Mouse (Mus musculus): ENCODE data around the gene P3h4. TPM values are rescaled to one million over a fixed set of nuclear protein-coding genes. Genes with fewer than 3 reads are reported as not detected.

Gene P3h4
- polyA plus RNA-seq, 1 experiment = 3.9 TPM

DNA sequence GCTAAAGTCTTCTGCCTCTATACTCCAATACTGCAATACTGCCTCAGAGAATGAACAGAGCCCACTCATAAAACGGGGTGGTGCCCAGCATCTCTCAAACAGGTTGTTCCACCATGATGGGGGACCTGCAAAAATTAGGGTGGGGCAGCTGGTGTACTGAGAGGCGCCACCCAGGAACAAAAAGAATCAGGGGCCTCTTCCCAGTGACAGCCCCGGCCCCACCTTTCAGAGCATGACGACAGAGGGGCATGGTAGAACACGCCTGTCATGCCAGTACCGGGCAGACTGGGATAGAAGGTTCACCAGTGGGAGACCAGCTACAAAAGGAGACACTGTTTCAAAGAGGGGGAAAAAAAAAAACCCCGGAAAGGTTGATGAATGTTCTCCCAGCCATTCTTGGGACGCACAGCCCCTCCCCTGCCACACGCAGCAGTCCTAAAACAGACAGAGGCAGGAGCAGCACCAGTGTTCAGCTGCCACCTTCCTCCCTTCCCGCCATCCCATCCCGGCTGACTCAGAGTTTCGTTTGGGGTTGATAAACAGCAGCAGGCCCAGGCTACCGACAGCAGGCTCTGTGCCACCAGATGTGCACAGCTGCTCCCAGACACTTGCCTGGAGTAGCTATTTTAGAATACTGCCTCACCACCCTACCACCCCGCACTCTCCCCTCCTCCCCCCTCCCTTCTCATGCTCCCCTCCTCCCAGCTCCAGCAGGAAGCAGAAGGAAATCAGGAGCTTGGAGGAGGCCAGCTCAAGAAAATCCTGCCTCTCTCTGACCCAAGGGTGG lies 26.9 kb downstream of the P3h4 start:
- Histone ChIP-seq H3K4me3 (replicated peaks; ENCODE audit: control insufficient read depth, low read depth, low read length) (no peak overlapping the region), H3K4me1 (ENCODE audit: control insufficient read depth, insufficient read depth, low read length) (no peaks in the 10 kb centered on the region), H3K27ac (ENCODE audit: control insufficient read depth, insufficient read depth, low read depth, low read length, poor library complexity) (no peak overlapping the region)
- no peak for TF ChIP-seq POLR2A (IDR thresholded peaks at IDR 0.05; ENCODE audit: borderline replicate concordance, control insufficient read depth, low read depth, low read length)
- 66% methylated on average over 14 of the region's 14 CpGs for WGBS

DNA sequence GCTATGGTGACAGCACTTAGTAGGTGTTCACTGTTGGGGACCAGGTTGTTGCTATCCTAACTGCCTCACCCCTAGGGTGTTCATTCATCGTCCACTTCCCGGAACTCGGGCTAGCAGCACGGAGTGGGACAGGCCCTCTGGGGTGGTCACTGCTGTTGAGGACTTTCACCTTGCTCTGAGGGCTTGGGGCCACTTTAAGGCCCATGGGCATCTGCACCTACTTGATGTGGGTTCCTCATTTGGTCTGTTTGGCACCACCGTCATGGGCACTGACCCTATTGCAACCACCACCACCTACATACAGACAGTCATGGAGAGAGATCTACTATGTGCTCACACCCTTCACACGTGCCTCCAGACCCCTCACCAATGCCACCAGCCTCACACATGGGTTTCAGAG lies 27.5 kb downstream of the P3h4 start:
- TF ChIP-seq CTCF (IDR thresholded peaks at IDR 0.05; ENCODE audit: control insufficient read depth, insufficient read depth, low read length) (no peak), POLR2A (IDR thresholded peaks at IDR 0.05; ENCODE audit: borderline replicate concordance, control insufficient read depth, low read depth, low read length) (no peak)
- 89% methylated on average over 6 of the region's 6 CpGs for WGBS
- Histone ChIP-seq H3K27ac (ENCODE audit: control insufficient read depth, insufficient read depth, low read depth, low read length, poor library complexity) (no peak overlapping the region), H3K4me1 (ENCODE audit: control insufficient read depth, insufficient read depth, low read length) (no peaks in the 10 kb centered on the region), H3K4me3 (replicated peaks; ENCODE audit: control insufficient read depth, low read depth, low read length) (no peak overlapping the region)

DNA sequence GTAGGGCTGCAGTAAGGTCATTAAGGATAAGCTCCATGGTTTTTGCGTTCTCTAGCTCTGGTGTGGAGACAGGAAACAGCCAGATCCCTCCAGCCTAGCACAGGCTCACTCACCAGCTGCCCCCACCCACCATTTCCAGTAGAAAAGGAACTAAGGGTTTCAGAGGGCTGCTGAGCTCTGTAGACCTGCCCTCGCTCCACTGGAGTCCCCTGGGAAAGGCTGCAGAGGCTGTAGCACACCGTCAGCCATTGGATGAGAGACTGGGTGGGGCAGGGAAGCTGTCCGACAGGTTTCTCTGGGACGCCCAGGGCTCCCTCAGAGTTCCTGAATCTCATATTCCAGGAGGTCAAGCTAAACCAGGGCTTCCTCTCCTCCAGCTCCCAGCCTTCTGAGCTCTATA lies 28.1 kb downstream of the P3h4 start:
- Histone ChIP-seq H3K4me3 (replicated peaks; ENCODE audit: control insufficient read depth, low read depth, low read length) (no peak overlapping the region), H3K4me1 (ENCODE audit: control insufficient read depth, insufficient read depth, low read length) (no peaks in the 10 kb centered on the region), H3K27ac (ENCODE audit: control insufficient read depth, insufficient read depth, low read depth, low read length, poor library complexity) (no peak overlapping the region)
- TF ChIP-seq POLR2A (IDR thresholded peaks at IDR 0.05; ENCODE audit: borderline replicate concordance, control insufficient read depth, low read depth, low read length) = no peak
- 59% methylated on average over 5 of the region's 5 CpGs for WGBS

DNA sequence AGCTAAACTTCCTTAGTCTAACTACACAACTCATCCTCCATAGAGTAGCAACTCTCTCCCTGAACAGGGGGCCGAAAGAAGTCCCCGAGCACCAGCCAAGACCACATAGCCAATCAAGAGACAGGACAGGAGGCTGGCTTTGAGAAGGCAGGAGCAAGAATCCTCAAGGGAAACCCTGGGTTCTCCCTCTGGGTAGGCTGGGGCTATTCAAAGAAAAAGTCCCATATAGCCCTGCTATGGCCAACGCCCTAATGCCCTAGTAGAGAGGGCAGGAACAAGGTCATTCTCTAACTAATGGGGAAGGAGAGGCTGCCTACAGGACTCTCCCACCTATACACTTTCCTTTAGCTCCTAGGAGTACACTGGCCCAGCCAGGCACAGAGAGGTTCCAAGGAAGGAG lies 29.6 kb downstream of the P3h4 start:
- no peak for TF ChIP-seq POLR2A (IDR thresholded peaks at IDR 0.05; ENCODE audit: borderline replicate concordance, control insufficient read depth, low read depth, low read length)
- no peak for TF ChIP-seq CTCF (IDR thresholded peaks at IDR 0.05; ENCODE audit: control insufficient read depth, insufficient read depth, low read length)
- no peaks in the 10 kb centered on the region for H3K4me1 ChIP-seq (ENCODE audit: control insufficient read depth, insufficient read depth, low read length)
- H3K27ac ChIP-seq (ENCODE audit: control insufficient read depth, insufficient read depth, low read depth, low read length, poor library complexity) = no peak overlapping the region
- no peak overlapping the region for H3K4me3 ChIP-seq (replicated peaks; ENCODE audit: control insufficient read depth, low read depth, low read length)
- 82% methylated on average over 3 of the region's 3 CpGs for WGBS

DNA sequence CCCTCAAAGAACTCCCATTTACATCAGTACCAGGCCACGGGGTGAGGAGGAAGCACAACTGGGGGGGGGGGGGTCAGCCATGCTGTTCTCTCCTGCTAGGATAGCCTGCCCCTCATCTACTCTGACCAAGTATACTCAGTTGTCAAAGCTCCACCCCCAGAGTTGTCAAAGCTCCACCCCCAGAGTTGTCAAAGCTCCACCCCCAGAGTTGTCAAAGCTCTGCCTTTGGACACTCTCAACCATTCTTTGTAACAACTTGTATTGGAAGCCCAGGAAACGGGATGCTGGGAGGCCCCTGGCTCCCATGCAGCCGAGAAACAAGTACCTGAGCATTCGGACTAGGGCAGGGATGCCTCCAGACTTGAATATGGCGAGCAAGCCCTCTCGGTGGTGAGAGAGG lies 32.0 kb downstream of the P3h4 start:
- 68% methylated on average over 6 of the region's 6 CpGs for WGBS
- no peak overlapping the region for H3K27ac ChIP-seq (ENCODE audit: control insufficient read depth, insufficient read depth, low read depth, low read length, poor library complexity)
- no peak overlapping the region for H3K4me3 ChIP-seq (replicated peaks; ENCODE audit: control insufficient read depth, low read depth, low read length)
- no peaks in the 10 kb centered on the region for H3K4me1 ChIP-seq (ENCODE audit: control insufficient read depth, insufficient read depth, low read length)
- TF ChIP-seq POLR2A (IDR thresholded peaks at IDR 0.05; ENCODE audit: borderline replicate concordance, control insufficient read depth, low read depth, low read length) (no peak), CTCF (IDR thresholded peaks at IDR 0.05; ENCODE audit: control insufficient read depth, insufficient read depth, low read length) (no peak)

DNA sequence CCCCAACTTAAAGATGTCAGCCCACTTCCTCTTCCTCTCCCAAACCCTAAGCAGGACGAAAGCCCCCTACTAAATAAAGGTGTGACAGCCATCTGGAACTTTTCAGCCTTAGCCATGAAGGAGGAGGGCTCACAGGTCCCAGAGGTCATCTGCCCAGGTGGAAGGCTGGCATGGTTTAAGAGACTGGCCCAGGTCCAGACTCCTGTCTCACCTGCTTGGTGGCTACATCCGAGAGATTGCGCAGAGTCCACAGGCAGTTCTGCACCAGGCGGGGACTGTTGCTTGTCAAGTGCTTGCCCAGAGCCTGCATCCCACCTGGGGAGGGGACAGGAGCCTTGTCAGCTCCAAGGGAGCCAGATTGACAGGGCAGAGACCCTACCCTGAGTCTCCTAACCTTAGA lies 35.3 kb downstream of the P3h4 start:
- H3K27ac ChIP-seq (ENCODE audit: control insufficient read depth, insufficient read depth, low read depth, low read length, poor library complexity) = no peak overlapping the region
- 79% methylated on average over 4 of the region's 4 CpGs for WGBS
- TF ChIP-seq CTCF (IDR thresholded peaks at IDR 0.05; ENCODE audit: control insufficient read depth, insufficient read depth, low read length) = no peak
- no peak for TF ChIP-seq POLR2A (IDR thresholded peaks at IDR 0.05; ENCODE audit: borderline replicate concordance, control insufficient read depth, low read depth, low read length)
- H3K4me3 ChIP-seq (replicated peaks; ENCODE audit: control insufficient read depth, low read depth, low read length) = no peak overlapping the region
- H3K4me1 ChIP-seq (ENCODE audit: control insufficient read depth, insufficient read depth, low read length) = no peaks in the 10 kb centered on the region

DNA sequence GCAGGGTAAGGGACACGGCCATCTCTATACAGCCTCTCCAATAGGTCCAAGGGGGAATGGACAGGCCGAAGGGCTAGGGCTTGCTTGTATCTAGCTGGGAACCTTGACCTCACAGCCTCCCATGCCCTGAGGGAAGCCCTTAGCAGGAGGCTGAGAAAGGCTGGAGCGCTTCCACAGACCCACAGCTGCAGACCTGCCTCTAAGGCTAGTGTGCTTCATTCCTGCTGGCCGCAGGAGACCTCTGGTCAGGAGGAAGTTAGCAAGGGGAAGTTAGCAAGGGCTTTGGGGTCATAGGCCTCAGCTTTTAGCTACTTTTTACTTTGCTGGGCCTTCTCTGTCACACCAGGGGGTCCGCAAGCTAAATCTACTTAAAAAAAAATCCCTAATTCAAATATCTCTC lies 36.2 kb downstream of the P3h4 start:
- no peak for TF ChIP-seq CTCF (IDR thresholded peaks at IDR 0.05; ENCODE audit: control insufficient read depth, insufficient read depth, low read length)
- TF ChIP-seq POLR2A (IDR thresholded peaks at IDR 0.05; ENCODE audit: borderline replicate concordance, control insufficient read depth, low read depth, low read length) = no peak
- H3K4me3 ChIP-seq (replicated peaks; ENCODE audit: control insufficient read depth, low read depth, low read length) = no peak overlapping the region
- 68% methylated on average over 5 of the region's 5 CpGs for WGBS

DNA sequence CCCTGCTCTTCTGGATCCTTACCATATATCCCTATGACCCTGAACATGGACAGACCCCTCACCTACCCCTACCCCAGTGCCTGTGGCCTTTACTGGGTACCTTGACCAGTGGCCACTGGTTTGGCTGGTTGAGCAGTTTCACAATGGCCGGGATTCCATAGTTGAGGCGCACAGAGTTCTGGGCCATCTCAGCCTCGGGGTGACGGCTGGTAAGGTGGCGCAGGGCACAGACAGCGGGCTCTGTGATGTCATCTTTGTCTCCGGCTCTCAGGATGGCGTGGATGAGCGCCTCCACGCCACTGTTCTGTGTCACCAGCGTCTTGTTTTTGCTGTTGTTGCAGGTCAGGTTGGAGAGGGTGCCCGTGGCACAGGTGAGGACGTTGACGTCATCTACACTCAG lies 36.6 kb downstream of the P3h4 start:
- H3K4me3 ChIP-seq (replicated peaks; ENCODE audit: control insufficient read depth, low read depth, low read length) = no peak overlapping the region
- no peaks in the 10 kb centered on the region for H3K4me1 ChIP-seq (ENCODE audit: control insufficient read depth, insufficient read depth, low read length)
- WGBS = 88% methylated on average over 14 of the region's 14 CpGs
- H3K27ac ChIP-seq (ENCODE audit: control insufficient read depth, insufficient read depth, low read depth, low read length, poor library complexity) = no peak overlapping the region
- TF ChIP-seq CTCF (IDR thresholded peaks at IDR 0.05; ENCODE audit: control insufficient read depth, insufficient read depth, low read length) = no peak
- TF ChIP-seq POLR2A (IDR thresholded peaks at IDR 0.05; ENCODE audit: borderline replicate concordance, control insufficient read depth, low read depth, low read length) = no peak

More for the DNA sequence above, 36.2 kb downstream of the P3h4 start:
- Histone ChIP-seq H3K27ac (ENCODE audit: control insufficient read depth, insufficient read depth, low read depth, low read length, poor library complexity) (no peak overlapping the region), H3K4me1 (ENCODE audit: control insufficient read depth, insufficient read depth, low read length) (no peaks in the 10 kb centered on the region)
